Mouse (Mus musculus) heart, adult 2 months (tissue): ENCODE measurements at regions not wholly inside any gene's neighbourhood (a gene's known extent, or its start where the extent isn't known, plus 50 kb on each side); places are given as distances from the start of the nearest gene placed in this dataset.

ENCODE experiments used
- CTCF ChIP-seq: fragments of 200-600 bp; IDR thresholded peaks from 2 replicates; pipeline ENCODE4 v1.8.1; 2022; ENCODE audit warnings: antibody characterized with exemption, mild to moderate bottlenecking, moderate library complexity
- POLR2A ChIP-seq: fragments of 200-500 bp; IDR thresholded peaks from 2 replicates; pipeline ENCODE4 v1.6.1; 2011; ENCODE audit warnings: mild to moderate bottlenecking, low read depth, low read length, control low read depth; ENCODE audit not compliant: insufficient read depth

DNA sequence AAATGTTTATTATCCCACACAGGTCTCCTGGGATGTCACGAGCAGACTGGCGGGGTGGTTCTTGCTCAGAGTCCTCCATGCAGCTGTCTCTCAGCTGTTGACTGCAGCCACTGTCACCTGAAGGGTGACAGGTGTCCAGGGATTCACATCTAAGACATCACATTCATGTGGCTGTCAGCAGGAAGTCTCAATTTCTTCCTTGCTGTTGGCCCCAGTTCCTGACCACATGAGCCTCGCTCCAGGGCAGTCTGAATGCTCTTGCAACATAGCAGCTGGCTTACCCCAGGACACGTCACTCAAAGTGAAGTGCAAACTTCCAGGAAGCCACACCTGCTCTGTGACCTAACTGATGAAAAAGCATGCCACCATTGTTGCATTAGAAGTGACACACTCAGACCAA lies 402.5 kb downstream of the Sorl1 start:
- no peak for TF ChIP-seq CTCF
- TF ChIP-seq POLR2A: no peak
